Mouse (Mus musculus) CD4-positive, CD25-positive, alpha-beta regulatory T cell, adult 9 weeks (primary cell): Measurements from ENCODE around the gene Suz12. TPM values are rescaled to one million over a fixed set of nuclear protein-coding genes. Genes with fewer than 3 reads are reported as not detected.

Source experiments
- polyA plus RNA-seq: library from polyadenylated mRNA; unstranded; fragments of 100-300 nt; shearing (Covaris generic); gene quantifications from one replicate; pipeline ENCODE4 v1.2.1, GENCODE M21; 2017

Gene Suz12
- 9.2 TPM for polyA plus RNA-seq

GRCm38 (mm10) chr11:79992592-79993355 is at the start of gene Suz12:
TSS of gene Suz12 (plus strand) at chr11:79993106.

GRCm38 (mm10) chr11:79962125-79962876 is 30.6 kb upstream of the Suz12 start, which contains the start of gene Utp6:
TSS of gene Utp6 (minus strand) at chr11:79962390.

GRCm38 (mm10) chr11:80080826-80081728 is 88.2 kb downstream of the Suz12 start, which contains the start of gene Crlf3:
TSS of gene Crlf3 (minus strand) at chr11:80080991.

Other genes with a start within 250 kb of the Suz12 start
- 62.4 TPM for gene Utp6, start 30.7 kb upstream of the Suz12 start, polyA plus RNA-seq
- 281 TPM for gene Crlf3, start 87.9 kb downstream of the Suz12 start, polyA plus RNA-seq
- 5.2 TPM for gene Atad5, start 96.3 kb downstream of the Suz12 start, polyA plus RNA-seq
- gene Tefm, start 149.1 kb downstream of the Suz12 start, polyA plus RNA-seq, result 22.4 TPM
- gene Adap2, start 161.0 kb downstream of the Suz12 start, polyA plus RNA-seq, result not detected
- gene Rnf135, start 190.7 kb downstream of the Suz12 start, polyA plus RNA-seq, result 14.8 TPM
- 17.8 TPM for gene Rhot1, start 215.9 kb downstream of the Suz12 start, polyA plus RNA-seq